Mouse (Mus musculus) liver, postnatal 0 days (tissue): ENCODE measurements at regions not wholly inside any gene's neighbourhood (a gene's known extent, or its start where the extent isn't known, plus 50 kb on each side); places are given as distances from the start of the nearest gene placed in this dataset.

ENCODE experiments used
- CTCF ChIP-seq: sonication (generic); IDR thresholded peaks from 2 replicates; pipeline ENCODE4 v1.5.1; 2016; ENCODE audit warnings: antibody characterized with exemption, low read depth
- EP300 ChIP-seq: IDR thresholded peaks from 2 replicates; pipeline ENCODE4 v1.6.1; 2016; ENCODE audit warnings: antibody characterized with exemption, low read depth, mild to moderate bottlenecking

DNA sequence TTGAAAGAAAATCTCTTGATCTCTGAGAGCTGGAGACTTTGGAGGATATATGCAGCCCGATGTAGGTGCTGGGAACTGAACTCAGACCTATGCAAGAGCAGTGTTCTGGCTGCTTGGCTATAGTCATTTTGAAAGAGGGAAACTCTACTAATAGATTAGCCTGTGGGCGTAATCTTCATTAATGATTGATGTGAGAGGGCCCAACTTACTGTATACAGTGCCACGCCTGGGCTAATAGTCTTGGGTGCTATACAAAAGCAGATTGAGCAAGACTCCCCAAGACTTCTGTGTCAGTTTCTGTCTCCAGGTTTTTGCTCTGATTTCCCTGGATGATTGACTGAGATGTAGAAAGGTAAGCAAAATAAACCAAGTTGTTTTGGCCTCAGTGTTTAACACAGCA lies 781.7 kb upstream of the Tbl1xr1 start:
- TF ChIP-seq CTCF, result no peak
- no peak for TF ChIP-seq EP300
